Mouse (Mus musculus) CH12.LX (cell line): ENCODE results near the gene Gja5. TPM values are rescaled to one million over a fixed set of nuclear protein-coding genes. Genes with fewer than 3 reads are reported as not detected.
"Not testable (repeated sequence)": the region's sequence is repeated elsewhere in the genome, so short reads cannot be mapped to it uniquely, and the experiment has no call there.

Source experiments
- DNase-seq: peaks from one replicate; pipeline ENCODE4 v3.0.0-alpha.2; 2013; ENCODE audit errors: extremely low read depth
- H3K27ac ChIP-seq: 2 replicates; pipeline ENCODE4 v1.5.1; 2012; ENCODE audit warnings: low read depth, mild to moderate bottlenecking, control low read depth, moderate library complexity; ENCODE audit not compliant: insufficient read depth
- H3K27me3 ChIP-seq: replicated peaks from 2 replicates; pipeline ENCODE3; 2012; ENCODE audit warnings: inconsistent platforms
- H3K36me3 ChIP-seq, 2 experiments: replicated peaks in 1 of 2; 2 replicates each; pipeline versions ENCODE3 to v1.6.1; 2012; ENCODE audit warnings: inconsistent platforms in 1 of 2, low read length in 1 of 2, mild to moderate bottlenecking in 1 of 2, mixed read lengths in 1 of 2, moderate library complexity in 1 of 2; ENCODE audit not compliant: control insufficient read depth in 1 of 2, insufficient read depth in 1 of 2
- H3K4me1 ChIP-seq, 2 experiments: 2 replicates each; pipeline ENCODE4 v1.6.1; 2012; ENCODE audit warnings: inconsistent platforms in 1 of 2, moderate library complexity in 1 of 2; ENCODE audit not compliant: insufficient read depth in 2 of 2, control insufficient read depth in 1 of 2
- H3K4me2 ChIP-seq: 2 replicates; pipeline ENCODE4 v1.6.1; 2012; ENCODE audit warnings: low read depth, mild to moderate bottlenecking, control low read depth; ENCODE audit not compliant: poor library complexity, insufficient read depth, severe bottlenecking
- H3K4me3 ChIP-seq, 3 experiments: fragments of 150-350 bp in 1 of 3; sonication (generic) in 1 of 3; replicated peaks in 1 of 3; 2 replicates each; pipeline versions ENCODE3 to v1.5.1; 2011 to 2012; ENCODE audit warnings: low read depth in 2 of 3, low read length in 2 of 3, mild to moderate bottlenecking in 2 of 3, moderate library complexity in 2 of 3, control low read depth in 1 of 3, improper control_type of control experiment in 1 of 3, inconsistent platforms in 1 of 3, mixed read lengths in 1 of 3; ENCODE audit not compliant: poor library complexity in 1 of 3
- H3K79me2 ChIP-seq: replicated peaks from 2 replicates; pipeline ENCODE4 v1.6.1; 2012; ENCODE audit warnings: mild to moderate bottlenecking, moderate library complexity; ENCODE audit not compliant: control insufficient read depth, poor library complexity, insufficient read depth, severe bottlenecking; ENCODE audit errors: extremely low read depth
- H3K9ac ChIP-seq: 2 replicates; pipeline ENCODE4 v1.6.1; 2012; ENCODE audit warnings: low read depth, mild to moderate bottlenecking, control low read depth, moderate library complexity; ENCODE audit not compliant: insufficient read depth
- H3K9me3 ChIP-seq: replicated peaks from 2 replicates; pipeline ENCODE3; 2012; ENCODE audit warnings: low read length, inconsistent platforms, mixed read lengths
- CTCF ChIP-seq, 2 experiments: IDR thresholded peaks in 1 of 2; conservative IDR thresholded peaks in 1 of 2; 2 replicates each; pipeline ENCODE4 v1.5.1; 2011 to 2012; ENCODE audit warnings: low read depth in 2 of 2, low read length in 2 of 2, improper control_type of control experiment in 1 of 2, inconsistent platforms in 1 of 2, mild to moderate bottlenecking in 1 of 2, moderate library complexity in 1 of 2
- ELF1 ChIP-seq: IDR thresholded peaks from 2 replicates; pipeline ENCODE4 v1.6.1; 2014; ENCODE audit warnings: low read depth, mild to moderate bottlenecking, inconsistent platforms, low read length, improper control_type of control experiment
- HCFC1 ChIP-seq: IDR thresholded peaks from 2 replicates; pipeline ENCODE4 v1.6.1; 2012; ENCODE audit warnings: low read depth, mild to moderate bottlenecking, inconsistent platforms, low read length, improper control_type of control experiment
- JUN ChIP-seq: IDR thresholded peaks from 2 replicates; pipeline ENCODE4 v1.6.1; 2011; ENCODE audit warnings: low read depth, mild to moderate bottlenecking, low read length, improper control_type of control experiment, moderate library complexity; ENCODE audit not compliant: insufficient read depth
- JUND ChIP-seq: conservative IDR thresholded peaks from 2 replicates; pipeline ENCODE4 v1.6.1; 2011; ENCODE audit warnings: low read depth, low read length, improper control_type of control experiment
- KAT2A ChIP-seq: IDR thresholded peaks from 2 replicates; pipeline ENCODE4 v1.6.1; 2012; ENCODE audit warnings: low read length, improper control_type of control experiment, inconsistent platforms; ENCODE audit not compliant: insufficient replicate concordance
- RAD21 ChIP-seq: IDR thresholded peaks from 2 replicates; pipeline ENCODE4 v1.6.1; 2011; ENCODE audit warnings: low read depth, mild to moderate bottlenecking, low read length, improper control_type of control experiment, moderate library complexity
- SIN3A ChIP-seq: IDR thresholded peaks from 2 replicates; pipeline ENCODE4 v1.6.1; 2012; ENCODE audit warnings: low read length, improper control_type of control experiment, inconsistent platforms
- SMC3 ChIP-seq: IDR thresholded peaks from 2 replicates; pipeline ENCODE4 v1.6.1; 2011; ENCODE audit warnings: low read depth, low read length, improper control_type of control experiment
- ZC3H11A ChIP-seq: IDR thresholded peaks from 2 replicates; pipeline ENCODE4 v1.6.1; 2012; ENCODE audit warnings: low read depth, mild to moderate bottlenecking, inconsistent platforms, low read length, improper control_type of control experiment
- ZMIZ1 ChIP-seq: IDR thresholded peaks from 2 replicates; pipeline ENCODE4 v1.6.1; 2012; ENCODE audit warnings: low read depth, mild to moderate bottlenecking, inconsistent platforms, low read length, improper control_type of control experiment
- dilution Hi-C: fragments of 300-500 bp; cut with MboI; formaldehyde crosslinking; loops from 2 replicates; pipeline ENCODE4 v1.14.3; 2020; ENCODE audit warnings: low sequenced_read_pairs; ENCODE audit not compliant: extremely low pct_unique_long_range_greater_than_20kb, extremely low pct_ligation_motif_present
- in situ Hi-C: fragments of 300-500 bp; cut with MboI; formaldehyde crosslinking; loops from 3 replicates; pipeline ENCODE4 v1.14.3; 2019; ENCODE audit warnings: low sequenced_read_pairs, low pct_ligation_motif_present, low pct_unique_long_range_greater_than_20kb, mixed read lengths
- polyA plus RNA-seq: library from polyadenylated mRNA; unstranded; fragments of >175 nt; gene quantifications from 2 replicates; pipeline ENCODE4 v1.2.1, GENCODE M21; 2012; ENCODE audit warnings: low read depth; ENCODE audit not compliant: insufficient read length
- total RNA-seq, 2 experiments: library from RNA; depleted of rRNA; stranded (reverse); fragments of 300-350 nt in 1 of 2; fragments of >200 nt in 1 of 2; gene quantifications; 2 replicates each; pipeline ENCODE4 v1.2.3; 2012 to 2014

Gja5 gene
- total and polyA plus RNA-seq, 3 experiments: not detected

DNA sequence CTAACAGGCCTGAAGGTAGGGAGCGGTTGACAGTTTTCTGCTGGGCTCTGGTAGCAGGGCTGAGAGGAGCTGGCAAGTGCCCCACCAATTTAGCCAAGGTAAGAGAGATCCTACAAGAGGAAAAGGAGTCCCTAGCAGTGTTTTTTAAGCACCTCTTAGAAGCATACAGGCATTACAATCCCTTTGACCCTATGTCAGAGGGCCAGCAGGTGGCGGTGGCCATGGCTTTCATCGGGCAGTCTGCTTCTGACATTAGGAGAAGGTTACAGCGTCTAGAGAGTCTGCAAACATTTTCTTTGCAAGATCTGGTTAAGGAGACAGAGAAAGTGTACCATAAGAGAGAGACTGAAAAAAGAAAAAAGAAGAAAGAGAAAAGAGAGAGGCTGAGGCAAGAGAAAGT lies 183.8 kb downstream of the Gja5 start:
- TF ChIP-seq CTCF (conservative IDR thresholded peaks at IDR 0.05 in 1 of 2, IDR thresholded peaks at IDR 0.05 in 1 of 2; ENCODE audit: low read depth in 2 of 2, low read length in 2 of 2): peak in 1 of 2 experiments; percentile 48; a peak in 2 of 4 replicates
- TF ChIP-seq SMC3: peak; percentile 47
- TF ChIP-seq RAD21: peak; percentile 10
- H3K4me2 ChIP-seq: not testable (repeated sequence)

GRCm38 (mm10) chr3:97091971-97092370 lies 187.5 kb downstream of the Gja5 start:
- H3K27ac ChIP-seq, H3K79me2 ChIP-seq, H3K4me3 ChIP-seq, H3K9me3 ChIP-seq, H3K9ac ChIP-seq, dilution Hi-C loops, H3K4me2 ChIP-seq, H3K36me3 ChIP-seq, DNase-seq, H3K27me3 ChIP-seq: not testable (repeated sequence)
- in situ Hi-C loops: loop anchor here (25.0 kb wide), 1 partner anchor 280 kb away; no protein-coding TSS in a partner anchor
- H3K4me1 ChIP-seq: peaks cover 6 to 12% of the 10 kb centered on the region in 2 experiments; a peak in 3 of 4 replicates

More for the DNA sequence above, 183.8 kb downstream of the Gja5 start:
- H3K9me3 ChIP-seq, dilution Hi-C loops, DNase-seq, H3K27me3 ChIP-seq, H3K4me1 ChIP-seq, H3K27ac ChIP-seq, H3K4me3 ChIP-seq, H3K36me3 ChIP-seq, H3K79me2 ChIP-seq, H3K9ac ChIP-seq: not testable (repeated sequence)
- in situ Hi-C loops: loop anchor here (10.0 to 25.0 kb wide), 3 partner anchors 77 to 276 kb away; no protein-coding TSS in a partner anchor

GRCm38 (mm10) chr3:97096664-97097063 lies 192.2 kb downstream of the Gja5 start:
- H3K9ac ChIP-seq, H3K79me2 ChIP-seq, H3K27me3 ChIP-seq, H3K4me2 ChIP-seq, H3K4me3 ChIP-seq, H3K9me3 ChIP-seq, dilution Hi-C loops, DNase-seq, H3K27ac ChIP-seq, H3K36me3 ChIP-seq: not testable (repeated sequence)
- peaks cover 11 to 19% of the 10 kb centered on the region in 2 experiments; a peak in 3 of 4 replicates for H3K4me1 ChIP-seq
- in situ Hi-C loops: loop anchor here (25.0 kb wide), 1 partner anchor 284 kb away; no protein-coding TSS in a partner anchor

- H3K9ac ChIP-seq: no peak overlapping the region
- peaks cover 8 to 12% of the 10 kb centered on the region in 2 experiments; a peak in 3 of 4 replicates for H3K4me1 ChIP-seq
- H3K4me3 ChIP-seq: no peak overlapping the region
- H3K27me3 ChIP-seq: no peaks in the 10 kb centered on the region
- no peak for TF ChIP-seq KAT2A
- TF ChIP-seq ZC3H11A: no peak
- no peak for TF ChIP-seq HCFC1
- no peak for TF ChIP-seq SIN3A
- no peak for TF ChIP-seq JUND
- no peak for TF ChIP-seq JUN
- no peak for TF ChIP-seq ELF1
- TF ChIP-seq ZMIZ1: no peak
- H3K4me2 ChIP-seq: no peak overlapping the region
- in situ Hi-C loops (no loop called here), dilution Hi-C loops (no loop called here)
- H3K27ac ChIP-seq: no peak overlapping the region
- H3K9me3 ChIP-seq: peaks cover 1% of the 10 kb centered on the region
- H3K36me3 ChIP-seq: no peaks in the 10 kb centered on the region
- no peaks in the 10 kb centered on the region for H3K79me2 ChIP-seq
- no peak for DNase-seq
Observed at GRCm38 (mm10) chr3:97100784-97101641, 196.5 kb downstream of the Gja5 start.

DNA sequence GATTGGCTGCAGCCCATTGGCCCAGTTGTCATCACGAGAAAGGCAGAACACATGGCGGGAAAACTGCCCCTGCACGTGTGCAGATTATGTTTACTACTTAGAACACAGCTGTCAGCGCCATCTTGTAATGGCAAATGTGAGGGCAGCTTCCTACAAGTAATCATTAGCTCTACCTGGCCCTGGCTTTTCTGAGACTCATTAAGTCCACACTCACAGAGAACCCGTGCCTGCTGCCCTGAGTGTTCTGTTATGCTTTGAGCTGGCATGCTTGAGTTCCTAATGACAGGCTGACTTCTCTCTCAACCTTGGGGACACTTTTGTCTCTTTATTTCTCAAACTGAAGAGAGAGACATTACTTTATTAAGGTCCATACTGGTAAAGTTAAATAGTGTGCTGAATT lies 199.5 kb downstream of the Gja5 start:
- H3K9me3 ChIP-seq, H3K4me1 ChIP-seq, H3K4me2 ChIP-seq, H3K9ac ChIP-seq, H3K36me3 ChIP-seq, in situ Hi-C loops, dilution Hi-C loops, H3K79me2 ChIP-seq, DNase-seq, H3K27me3 ChIP-seq, H3K27ac ChIP-seq, H3K4me3 ChIP-seq: not testable (repeated sequence)
